Mouse (Mus musculus) ES-Bruce4 (cell line): ENCODE measurements around the gene Nap1l5.

Experiments
- CTCF ChIP-seq: IDR thresholded peaks from one replicate; pipeline ENCODE4 v1.8.1; 2011; ENCODE audit warnings: low read depth, low read length
- EP300 ChIP-seq: IDR thresholded peaks from 2 replicates; pipeline ENCODE4 v1.6.1; 2011; ENCODE audit warnings: low read depth, low read length; ENCODE audit not compliant: insufficient read depth

DNA sequence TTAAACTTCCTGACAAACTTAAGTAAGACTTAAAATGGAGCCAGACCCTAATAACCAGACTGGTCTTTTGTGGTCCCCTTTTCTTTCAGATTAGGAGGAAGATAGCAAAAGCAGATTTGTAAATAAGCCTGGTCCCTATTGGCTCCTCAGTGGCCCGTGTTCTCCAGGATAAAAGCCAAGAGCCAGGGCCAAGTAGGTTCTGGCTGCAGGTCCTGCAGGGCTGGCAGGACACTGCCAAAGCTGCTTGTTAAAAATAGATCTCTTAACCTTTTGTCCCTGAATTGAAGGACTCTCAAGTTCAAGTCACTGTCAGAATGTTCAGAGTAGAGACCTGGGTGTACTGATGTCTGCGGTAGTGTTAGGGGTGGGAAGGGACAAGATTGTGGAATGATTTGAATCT is 21.0 kb upstream of the Nap1l5 start:
- no peak for TF ChIP-seq CTCF
- no peak for TF ChIP-seq EP300
